Mouse (Mus musculus) heart, adult 2 months (tissue): ENCODE measurements at regions not wholly inside any gene's neighbourhood (a gene's known extent, or its start where the extent isn't known, plus 50 kb on each side); places are given as distances from the start of the nearest gene placed in this dataset.

Experiments used
- CTCF ChIP-seq: fragments of 200-600 bp; IDR thresholded peaks from 2 replicates; pipeline ENCODE4 v1.8.1; 2022; ENCODE audit warnings: antibody characterized with exemption, mild to moderate bottlenecking, moderate library complexity
- POLR2A ChIP-seq: fragments of 200-500 bp; IDR thresholded peaks from 2 replicates; pipeline ENCODE4 v1.6.1; 2011; ENCODE audit warnings: mild to moderate bottlenecking, low read depth, low read length, control low read depth; ENCODE audit not compliant: insufficient read depth

DNA sequence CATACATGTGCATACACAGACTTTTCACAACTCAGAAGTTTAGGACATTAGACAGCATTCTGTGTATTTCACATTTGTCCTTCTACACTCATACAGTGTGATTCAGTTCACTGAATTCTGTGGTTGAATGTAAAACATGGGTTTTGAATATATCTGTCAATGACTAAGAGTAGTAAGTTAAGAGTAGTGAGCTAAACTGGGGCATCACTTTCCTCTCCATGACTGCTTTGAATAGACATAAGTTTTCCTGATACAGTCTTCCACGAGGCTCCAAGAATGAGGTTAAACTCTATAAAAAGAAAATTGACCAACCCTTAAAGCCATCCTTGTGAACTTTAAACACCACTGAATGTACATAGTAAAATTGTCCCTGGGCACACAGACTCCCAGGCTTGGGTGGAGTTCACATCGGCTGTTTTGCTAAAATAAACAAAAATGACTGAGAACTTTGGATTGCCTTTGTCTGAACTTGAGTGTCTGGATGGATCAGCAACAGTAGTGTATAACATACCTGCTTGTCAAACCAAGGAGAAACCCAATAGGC, 94.9 kb upstream of the Cdkn2b start:
- TF ChIP-seq POLR2A (no peak), CTCF (no peak)
